Mouse (Mus musculus) lung, embryonic 15.5 days (tissue): ENCODE data around the gene Gm20696. TPM values are rescaled to one million over a fixed set of nuclear protein-coding genes. Genes with fewer than 3 reads are reported as not detected.

Source experiments
- ATAC-seq: fragments of 200-750 bp; cut with Nextera tagmentation; 2 replicates; pipeline ENCODE4 v1.8.0; 2017; ENCODE audit warnings: moderate number of reproducible peaks, borderline replicate concordance; ENCODE audit not compliant: low FRiP score, low TSS enrichment; ENCODE audit errors: extremely low read depth
- H3K27ac ChIP-seq: fragments of 300-500 bp; sonication (generic); 2 replicates; pipeline ENCODE4 v1.5.1; 2015; ENCODE audit warnings: moderate library complexity, mild to moderate bottlenecking, inconsistent platforms
- H3K27me3 ChIP-seq: fragments of 300-500 bp; sonication (generic); 2 replicates; pipeline ENCODE4 v1.6.1; 2015; ENCODE audit warnings: inconsistent platforms
- H3K36me3 ChIP-seq: fragments of 300-500 bp; sonication (generic); 2 replicates; pipeline ENCODE4 v1.6.1; 2015; ENCODE audit warnings: inconsistent platforms
- H3K4me1 ChIP-seq: fragments of 300-500 bp; sonication (generic); 2 replicates; pipeline ENCODE4 v1.6.1; 2015; ENCODE audit warnings: inconsistent platforms
- H3K4me2 ChIP-seq: fragments of 300-500 bp; sonication (generic); 2 replicates; pipeline ENCODE4 v1.6.1; 2015; ENCODE audit warnings: inconsistent platforms, mild to moderate bottlenecking, moderate library complexity
- H3K4me3 ChIP-seq: fragments of 300-500 bp; sonication (generic); 2 replicates; pipeline ENCODE4 v1.5.1; 2015; ENCODE audit warnings: mild to moderate bottlenecking, inconsistent platforms
- H3K9ac ChIP-seq: fragments of 300-500 bp; sonication (generic); 2 replicates; pipeline ENCODE4 v1.6.1; 2015; ENCODE audit warnings: inconsistent platforms
- H3K9me3 ChIP-seq: fragments of 300-500 bp; sonication (generic); 2 replicates; pipeline ENCODE4 v1.6.1; 2016; ENCODE audit warnings: inconsistent platforms
- WGBS: fragments of 180-500 bp; shearing (Covaris S2); methylation state at CpG from one replicate; pipeline ENCODE4 v1.1.7; 2015; 5-methylcytosine and 5-hydroxymethylcytosine counted together
- polyA plus RNA-seq: library from polyadenylated mRNA; unstranded; fragments of >200 nt; fragmentation: Nextera tagmentation; extraction: Ambion mirVana; gene quantifications from 2 replicates; pipeline ENCODE4 v1.2.1, GENCODE M21; 2015

The Gm20696 gene
- polyA plus RNA-seq, 1 experiment from 2014 or later, result 3.8 TPM

GRCm38 (mm10) chr6:99552816-99553215, 113.8 kb downstream of the Gm20696 start:
- no peaks in the 10 kb centered on the region for H3K36me3 ChIP-seq
- H3K9ac ChIP-seq, result no peak overlapping the region
- 73% methylated on average over 1 of the region's 1 CpGs for WGBS
- no peak overlapping the region for H3K4me2 ChIP-seq
- no peaks in the 10 kb centered on the region for H3K27me3 ChIP-seq
- no peaks in the 10 kb centered on the region for H3K9me3 ChIP-seq
- no peak overlapping the region for H3K27ac ChIP-seq
- H3K4me3 ChIP-seq, result no peak overlapping the region
- ATAC-seq, result no peak
- no peaks in the 10 kb centered on the region for H3K4me1 ChIP-seq

DNA sequence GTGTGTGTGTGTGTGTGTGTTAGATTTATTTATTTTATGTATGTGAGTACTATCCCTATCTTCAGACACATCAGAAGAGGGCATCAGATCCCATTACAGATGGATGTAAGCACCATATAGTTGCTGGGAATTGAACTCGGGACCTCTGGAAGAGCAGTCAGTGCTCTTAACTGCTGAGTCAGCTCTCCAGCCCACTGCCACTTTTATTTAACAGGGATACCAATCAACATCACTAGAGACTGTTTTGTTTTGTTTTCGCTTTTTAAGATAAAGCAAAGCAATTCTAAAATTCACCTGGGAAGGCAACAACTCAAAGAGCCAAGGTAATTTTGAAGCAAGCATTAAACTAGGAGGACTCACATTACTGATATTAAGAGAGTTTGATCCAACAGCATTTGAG, 120.2 kb downstream of the Gm20696 start:
- Histone ChIP-seq H3K4me1 (peaks cover 10% of the 10 kb centered on the region), H3K9me3 (no peaks in the 10 kb centered on the region), H3K4me2 (no peak overlapping the region), H3K27me3 (no peaks in the 10 kb centered on the region), H3K4me3 (no peak overlapping the region), H3K36me3 (no peaks in the 10 kb centered on the region), H3K27ac (no peak overlapping the region), H3K9ac (no peak overlapping the region)
- WGBS, result 91% methylated on average over 2 of the region's 2 CpGs
- no peak for ATAC-seq

DNA sequence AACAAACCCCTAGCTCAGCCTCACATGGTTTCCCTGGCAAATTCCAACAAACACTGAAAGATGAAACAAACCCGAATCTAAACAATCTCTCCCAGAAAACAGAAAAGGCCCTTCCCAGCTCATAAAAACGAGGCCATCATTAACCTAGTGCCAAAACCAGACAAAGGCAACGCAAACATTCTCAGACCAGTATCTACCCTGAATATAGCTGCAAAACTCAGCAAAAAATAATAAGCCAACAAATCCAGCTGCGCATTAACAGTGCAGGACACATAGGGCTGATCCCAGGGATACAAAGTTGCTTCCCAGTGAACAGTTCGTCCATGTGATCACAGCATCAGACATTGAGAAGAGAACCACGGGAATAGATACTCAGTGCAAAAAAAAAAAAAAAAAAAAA, 121.2 kb downstream of the Gm20696 start:
- no peaks in the 10 kb centered on the region for H3K36me3 ChIP-seq
- H3K9ac ChIP-seq, result no peak overlapping the region
- no peak overlapping the region for H3K4me2 ChIP-seq
- 43% methylated on average over 6 of the region's 6 CpGs for WGBS
- no peak overlapping the region for H3K4me3 ChIP-seq
- H3K9me3 ChIP-seq, result no peaks in the 10 kb centered on the region
- H3K4me1 ChIP-seq, result peaks cover 19% of the 10 kb centered on the region
- H3K27me3 ChIP-seq, result no peaks in the 10 kb centered on the region
- peak; percentile 59; the same call in 1 of the 2 replicates for ATAC-seq
- 0 out of 2 replicates have a peak overlapping the region, but pooled peaks have one; percentile 42 for H3K27ac ChIP-seq

DNA sequence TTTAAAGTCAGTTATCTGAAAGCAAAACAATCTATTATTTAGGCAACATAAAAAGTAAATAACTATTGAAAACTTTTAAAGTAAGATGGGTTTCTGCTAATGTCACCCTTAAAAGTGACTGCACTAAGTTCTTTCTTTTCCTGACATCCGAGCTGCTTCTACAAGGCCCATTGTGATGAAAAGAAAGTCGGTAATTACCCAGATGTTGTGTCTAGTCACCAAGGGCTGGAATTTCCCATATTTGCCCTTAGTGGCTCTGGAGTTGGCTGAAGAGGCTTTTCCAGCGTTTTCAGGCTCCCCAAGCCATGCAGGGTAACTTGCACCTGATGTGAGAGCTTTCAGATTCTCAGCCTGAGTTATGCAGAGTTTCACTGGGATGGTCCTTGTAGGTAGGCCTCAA, 125.5 kb downstream of the Gm20696 start:
- Histone ChIP-seq H3K9me3 (no peaks in the 10 kb centered on the region), H3K4me2 (no peak overlapping the region), H3K36me3 (no peaks in the 10 kb centered on the region), H3K4me1 (peaks cover 45% of the 10 kb centered on the region), H3K4me3 (no peak overlapping the region), H3K9ac (no peak overlapping the region), H3K27ac (peak overlapping the region; percentile 67), H3K27me3 (no peaks in the 10 kb centered on the region)
- no peak for ATAC-seq
- 18% methylated on average over 3 of the region's 3 CpGs for WGBS

- Histone ChIP-seq H3K9me3 (no peaks in the 10 kb centered on the region), H3K4me2 (no peak overlapping the region), H3K9ac (no peak overlapping the region), H3K4me1 (peaks cover 45% of the 10 kb centered on the region), H3K27ac (peak overlapping the region; percentile 67), H3K27me3 (no peaks in the 10 kb centered on the region), H3K4me3 (no peak overlapping the region), H3K36me3 (no peaks in the 10 kb centered on the region)
- 24% methylated on average over 6 of the region's 6 CpGs for WGBS
- no peak for ATAC-seq
Observed at GRCm38 (mm10) chr6:99540653-99541052, 125.9 kb downstream of the Gm20696 start.

DNA sequence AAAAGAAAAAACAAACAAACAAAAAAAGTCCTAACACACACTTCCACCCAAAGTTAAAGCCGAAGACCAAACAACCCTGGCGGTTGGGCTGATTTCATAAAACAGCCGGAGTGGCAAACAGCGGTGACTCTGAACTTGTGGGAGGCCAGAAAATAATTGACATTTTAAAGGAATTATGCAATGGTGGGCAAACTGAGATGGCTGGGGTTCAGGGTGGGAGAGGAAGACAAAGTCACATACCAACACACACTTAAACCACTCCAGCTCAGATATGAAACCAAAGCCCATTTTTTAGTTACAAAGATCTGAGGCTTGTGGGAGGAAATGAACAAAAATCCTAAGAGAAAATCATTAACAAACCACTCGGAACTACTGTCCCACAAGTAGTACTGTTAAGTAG, 126.5 kb downstream of the Gm20696 start:
- no peak overlapping the region for H3K4me3 ChIP-seq
- H3K36me3 ChIP-seq, result no peaks in the 10 kb centered on the region
- H3K4me2 ChIP-seq, result no peak overlapping the region
- WGBS, result 37% methylated on average over 5 of the region's 5 CpGs
- H3K27me3 ChIP-seq, result no peaks in the 10 kb centered on the region
- H3K9me3 ChIP-seq, result no peaks in the 10 kb centered on the region
- no peak overlapping the region for H3K9ac ChIP-seq
- peak overlapping the region; percentile 67 for H3K27ac ChIP-seq
- ATAC-seq, result peak; percentile 28; the same call in 1 of the 2 replicates
- peaks cover 42% of the 10 kb centered on the region for H3K4me1 ChIP-seq

DNA sequence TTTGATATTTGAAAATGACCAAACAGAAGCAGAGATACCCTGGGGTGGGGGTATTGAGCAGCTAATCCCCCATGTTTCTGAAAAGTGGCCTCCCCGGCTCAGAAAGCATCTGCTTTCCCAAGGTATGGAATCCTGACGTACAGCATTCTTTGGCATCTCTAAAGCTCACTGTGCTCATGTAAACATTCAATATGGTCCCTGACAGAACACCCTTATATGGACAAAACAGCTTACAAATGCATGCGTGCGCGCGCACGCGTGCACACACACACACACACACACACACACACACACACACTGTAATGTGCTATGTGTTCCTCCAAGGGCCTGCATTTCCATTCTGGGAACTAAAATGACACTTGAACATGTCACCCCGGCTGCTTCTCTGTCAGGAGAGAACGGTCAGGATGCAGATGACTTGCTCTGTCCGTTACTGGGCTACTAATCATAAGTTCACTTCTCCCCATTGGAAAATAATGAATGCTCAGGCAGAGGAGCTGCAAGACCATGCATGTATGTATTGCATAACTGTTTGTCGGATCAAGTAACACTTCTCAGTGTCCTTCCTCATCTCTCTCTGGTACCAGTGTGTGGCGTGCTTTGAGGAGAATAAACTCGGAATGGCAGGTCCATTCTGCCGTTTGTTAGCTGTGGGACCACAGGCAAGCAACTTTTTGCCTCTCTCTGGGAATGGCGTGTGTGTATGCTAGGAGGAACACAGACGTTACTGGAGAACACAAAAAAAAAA, 128.2 kb downstream of the Gm20696 start:
- no peak overlapping the region; the same call in 1 of the 2 replicates for H3K4me2 ChIP-seq
- no peak overlapping the region for H3K9ac ChIP-seq
- 45% methylated on average over 17 of the region's 17 CpGs for WGBS
- H3K9me3 ChIP-seq, result no peaks in the 10 kb centered on the region
- H3K4me1 ChIP-seq, result peaks cover 42% of the 10 kb centered on the region
- peak overlapping the region; percentile 67 for H3K27ac ChIP-seq
- H3K4me3 ChIP-seq, result no peak overlapping the region
- ATAC-seq, result peak; percentile 58; the same call in 1 of the 2 replicates
- no peaks in the 10 kb centered on the region for H3K27me3 ChIP-seq
- H3K36me3 ChIP-seq, result no peaks in the 10 kb centered on the region

GRCm38 (mm10) chr6:99534211-99534745, 132.3 kb downstream of the Gm20696 start:
- Histone ChIP-seq H3K4me1 (peaks cover 15% of the 10 kb centered on the region), H3K27me3 (no peaks in the 10 kb centered on the region), H3K4me2 (no peak overlapping the region), H3K27ac (no peak overlapping the region), H3K4me3 (no peak overlapping the region), H3K9ac (no peak overlapping the region), H3K9me3 (no peaks in the 10 kb centered on the region), H3K36me3 (no peaks in the 10 kb centered on the region)
- ATAC-seq, result no peak
- WGBS, result 54% methylated on average over 5 of the region's 5 CpGs

GRCm38 (mm10) chr6:99532458-99532857, 134.1 kb downstream of the Gm20696 start:
- H3K4me1 ChIP-seq, result no peaks in the 10 kb centered on the region
- WGBS, result 58% methylated on average over 4 of the region's 4 CpGs

DNA sequence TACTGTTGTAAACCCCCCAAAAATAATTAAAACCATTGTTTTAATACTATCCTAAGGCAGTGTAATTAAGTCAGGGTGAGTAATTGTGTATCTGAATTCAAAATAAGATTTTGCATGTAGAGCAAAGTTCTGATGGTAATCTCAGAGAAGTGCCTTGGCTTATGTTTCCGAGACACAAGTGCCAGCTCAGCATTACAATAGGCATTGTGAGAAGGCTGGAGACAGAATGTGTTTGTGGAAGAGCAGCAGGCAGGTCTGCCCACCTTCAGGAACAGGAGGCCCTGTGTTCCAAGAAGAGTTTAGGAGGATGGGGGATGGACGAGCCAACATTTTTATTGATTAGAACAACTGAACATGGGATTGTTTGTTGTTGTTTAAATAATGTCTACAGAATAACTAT, 137.6 kb downstream of the Gm20696 start:
- ATAC-seq, result no peak
- H3K27me3 ChIP-seq, result no peaks in the 10 kb centered on the region
- peaks cover 2% of the 10 kb centered on the region; the same call in 1 of the 2 replicates for H3K4me1 ChIP-seq
- 68% methylated on average over 2 of the region's 2 CpGs for WGBS
- no peak overlapping the region for H3K4me3 ChIP-seq
- no peak overlapping the region for H3K4me2 ChIP-seq
- no peak overlapping the region for H3K27ac ChIP-seq
- H3K36me3 ChIP-seq, result 0 out of 2 replicates have a peak, but pooled peaks cover 3% of the 10 kb centered on the region
- 0 out of 2 replicates have a peak, but pooled peaks cover 3% of the 10 kb centered on the region for H3K9me3 ChIP-seq
- H3K9ac ChIP-seq, result no peak overlapping the region

More at GRCm38 (mm10) chr6:99532458-99532857, 134.1 kb downstream of the Gm20696 start:
- H3K27me3 ChIP-seq, result no peaks in the 10 kb centered on the region
- no peak overlapping the region for H3K4me3 ChIP-seq
- H3K9ac ChIP-seq, result no peak overlapping the region
- H3K4me2 ChIP-seq, result no peak overlapping the region
- H3K36me3 ChIP-seq, result no peaks in the 10 kb centered on the region
- no peak overlapping the region for H3K27ac ChIP-seq
- ATAC-seq, result no peak
- no peaks in the 10 kb centered on the region for H3K9me3 ChIP-seq

GRCm38 (mm10) chr6:99527457-99528105, 139.0 kb downstream of the Gm20696 start:
- Histone ChIP-seq H3K36me3 (0 out of 2 replicates have a peak, but pooled peaks cover 3% of the 10 kb centered on the region), H3K9ac (no peak overlapping the region), H3K27ac (no peak overlapping the region), H3K4me2 (no peak overlapping the region), H3K4me1 (peaks cover 3% of the 10 kb centered on the region; the same call in 1 of the 2 replicates), H3K9me3 (0 out of 2 replicates have a peak, but pooled peaks cover 3% of the 10 kb centered on the region), H3K4me3 (no peak overlapping the region), H3K27me3 (no peaks in the 10 kb centered on the region)
- ATAC-seq, result no peak
- WGBS, result 91% methylated on average over 6 of the region's 6 CpGs

GRCm38 (mm10) chr6:99525351-99525750, 141.2 kb downstream of the Gm20696 start:
- H3K36me3 ChIP-seq, result 0 out of 2 replicates have a peak, but pooled peaks cover 3% of the 10 kb centered on the region
- no peak overlapping the region for H3K27ac ChIP-seq
- H3K4me3 ChIP-seq, result no peak overlapping the region
- 45% methylated on average over 8 of the region's 8 CpGs for WGBS
- H3K9me3 ChIP-seq, result 0 out of 2 replicates have a peak, but pooled peaks cover 3% of the 10 kb centered on the region
- H3K27me3 ChIP-seq, result no peaks in the 10 kb centered on the region
- no peak overlapping the region for H3K4me2 ChIP-seq
- no peak for ATAC-seq
- H3K9ac ChIP-seq, result no peak overlapping the region
- H3K4me1 ChIP-seq, result peaks cover 3% of the 10 kb centered on the region; the same call in 1 of the 2 replicates
